Mouse (Mus musculus): ENCODE measurements around the gene Zfp82. TPM values are rescaled to one million over a fixed set of nuclear protein-coding genes. Genes with fewer than 3 reads are reported as not detected.
A peak's percentile ranks its signal among the peaks of the same experiment; 100 is the strongest.

Zfp82 gene
- polyA plus RNA-seq, 1 experiment: 0.81 TPM

DNA sequence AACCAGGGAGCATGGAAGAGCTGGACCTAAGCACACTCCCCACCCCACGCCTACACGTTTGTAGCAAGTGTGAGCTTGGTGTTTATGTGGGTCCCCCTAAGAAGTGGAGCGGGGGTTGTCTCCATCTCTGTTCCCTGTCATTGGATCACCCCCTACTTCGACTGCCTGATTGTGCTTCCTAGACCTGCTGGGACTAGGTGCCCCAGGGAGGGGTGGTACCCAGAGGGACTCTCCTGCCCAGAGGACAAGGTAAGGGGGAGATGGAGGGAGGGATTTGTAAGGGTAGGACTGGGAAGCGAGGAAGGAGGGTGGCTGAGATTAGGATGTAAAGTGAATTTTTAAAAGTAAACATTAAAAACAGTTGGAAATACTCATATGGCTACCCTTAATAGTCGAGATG is 16.7 kb upstream of the Zfp82 start:
- 35% methylated on average over 6 of the region's 6 CpGs for WGBS

DNA sequence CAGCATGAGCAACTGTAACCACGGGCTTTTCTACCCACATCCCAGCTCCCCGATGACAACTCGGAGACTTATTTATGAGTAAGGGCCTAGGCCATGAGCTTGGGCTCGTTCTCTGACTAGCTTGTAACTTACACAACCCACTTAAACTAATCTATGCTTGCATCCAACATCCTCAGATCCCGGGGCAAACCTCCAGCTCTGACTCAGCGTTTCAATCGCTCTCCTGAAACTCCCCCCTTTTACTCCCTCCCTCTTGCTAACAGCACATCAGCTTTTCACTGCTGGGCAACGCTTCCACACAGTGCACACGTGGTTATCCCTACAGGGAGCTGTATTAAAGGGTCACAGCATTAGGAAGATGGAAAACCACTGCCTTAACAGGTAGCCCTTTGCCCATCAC is 13.8 kb upstream of the Zfp82 start:
- no peaks in the 10 kb centered on the region for H3K27me3 ChIP-seq (ENCODE audit: control insufficient read depth, insufficient read depth, low read length)
- H3K4me3 ChIP-seq (ENCODE audit: extremely low read depth, insufficient read depth, insufficient read length): no peak overlapping the region
- no peak for DNase-seq (ENCODE audit: low read depth in 1 of 2, low spot score in 2 of 2)
- TF ChIP-seq CTCF (IDR thresholded peaks at IDR 0.05; ENCODE audit: extremely low read depth, insufficient read depth, insufficient read length, insufficient replicate concordance): no peak
- no peak for TF ChIP-seq POLR2A (IDR thresholded peaks at IDR 0.05; ENCODE audit: low read depth, low read length)
- no peak overlapping the region for H3K27ac ChIP-seq (ENCODE audit: insufficient read depth, low read length)
- H3K4me1 ChIP-seq (ENCODE audit: control insufficient read depth, insufficient read depth, insufficient read length): peaks cover 2% of the 10 kb centered on the region; the same call in 1 of the 2 replicates
- H3K36me3 ChIP-seq (ENCODE audit: control insufficient read depth, insufficient read depth, low read length): peaks cover 3% of the 10 kb centered on the region
- 62% methylated on average over 9 of the region's 9 CpGs for WGBS

More for the DNA sequence above, 16.7 kb upstream of the Zfp82 start:
- peaks cover 2% of the 10 kb centered on the region; the same call in 1 of the 2 replicates for H3K4me1 ChIP-seq (ENCODE audit: control insufficient read depth, insufficient read depth, insufficient read length)
- H3K27me3 ChIP-seq (ENCODE audit: control insufficient read depth, insufficient read depth, low read length): no peaks in the 10 kb centered on the region
- H3K36me3 ChIP-seq (ENCODE audit: control insufficient read depth, insufficient read depth, low read length): peaks cover 3% of the 10 kb centered on the region
- DNase-seq (ENCODE audit: low read depth in 1 of 2, low spot score in 2 of 2): no peak
- no peak overlapping the region for H3K27ac ChIP-seq (ENCODE audit: insufficient read depth, low read length)
- no peak for TF ChIP-seq POLR2A (IDR thresholded peaks at IDR 0.05; ENCODE audit: low read depth, low read length)
- TF ChIP-seq CTCF (IDR thresholded peaks at IDR 0.05; ENCODE audit: extremely low read depth, insufficient read depth, insufficient read length, insufficient replicate concordance): no peak
- no peak overlapping the region for H3K4me3 ChIP-seq (ENCODE audit: extremely low read depth, insufficient read depth, insufficient read length)

DNA sequence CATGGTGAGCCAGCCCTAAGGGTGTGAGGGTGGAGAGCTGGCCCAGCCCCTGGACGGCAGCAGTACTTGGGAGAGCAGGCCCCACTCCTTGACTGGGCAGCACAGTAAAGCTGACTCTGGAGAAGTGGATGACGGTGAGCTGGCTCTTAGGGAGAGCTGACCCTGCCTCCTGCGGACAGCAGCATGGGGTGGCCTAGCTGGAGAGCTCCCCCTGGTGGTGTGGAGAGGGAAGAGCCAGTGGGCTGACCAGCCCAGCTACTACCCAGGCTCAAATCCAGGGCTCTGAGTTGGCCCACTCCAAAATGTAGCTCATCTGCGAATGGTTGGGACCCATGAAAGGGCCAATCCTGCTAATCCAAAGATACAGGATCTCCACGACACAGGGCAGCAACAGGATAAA is 8.1 kb downstream of the Zfp82 start:
- TF ChIP-seq CTCF (IDR thresholded peaks at IDR 0.05; ENCODE audit: extremely low read depth, insufficient read depth, insufficient read length, insufficient replicate concordance) (no peak), POLR2A (IDR thresholded peaks at IDR 0.05; ENCODE audit: low read depth, low read length) (no peak)
- WGBS: 87% methylated on average over 5 of the region's 5 CpGs

DNA sequence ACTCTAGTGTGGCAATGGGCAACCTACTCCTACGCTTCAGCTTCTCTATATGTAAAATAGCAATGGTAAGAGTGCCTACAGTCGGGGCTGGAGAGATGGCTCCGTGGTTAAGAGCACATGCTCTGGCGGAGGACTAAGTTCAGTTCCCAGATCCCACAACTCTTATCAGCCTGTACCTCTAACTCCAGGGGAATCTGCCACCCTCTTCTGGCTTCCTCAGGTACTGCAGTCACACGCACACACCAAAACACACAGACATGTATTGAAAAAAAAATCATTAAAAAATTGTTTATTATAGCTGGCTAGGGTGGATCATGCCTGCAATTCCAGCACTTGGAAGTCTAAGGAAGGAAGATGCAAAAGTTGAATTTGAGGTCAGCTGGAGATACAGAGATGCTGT is 10.2 kb downstream of the Zfp82 start:
- Histone ChIP-seq H3K27me3 (ENCODE audit: control insufficient read depth, insufficient read depth, low read length) (no peaks in the 10 kb centered on the region), H3K4me1 (ENCODE audit: control insufficient read depth, insufficient read depth, insufficient read length) (no peaks in the 10 kb centered on the region), H3K4me3 (ENCODE audit: extremely low read depth, insufficient read depth, insufficient read length) (no peak overlapping the region), H3K36me3 (ENCODE audit: control insufficient read depth, insufficient read depth, low read length) (peaks cover 19% of the 10 kb centered on the region), H3K27ac (ENCODE audit: insufficient read depth, low read length) (no peak overlapping the region)
- DNase-seq (ENCODE audit: low read depth in 1 of 2, low spot score in 2 of 2): no peak
- TF ChIP-seq CTCF (IDR thresholded peaks at IDR 0.05; ENCODE audit: extremely low read depth, insufficient read depth, insufficient read length, insufficient replicate concordance) (no peak), POLR2A (IDR thresholded peaks at IDR 0.05; ENCODE audit: low read depth, low read length) (no peak)
- 90% methylated on average over 5 of the region's 5 CpGs for WGBS

More for the DNA sequence above, 8.1 kb downstream of the Zfp82 start:
- DNase-seq (ENCODE audit: low read depth in 1 of 2, low spot score in 2 of 2): no peak
- H3K4me1 ChIP-seq (ENCODE audit: control insufficient read depth, insufficient read depth, insufficient read length): no peaks in the 10 kb centered on the region
- no peak overlapping the region for H3K27ac ChIP-seq (ENCODE audit: insufficient read depth, low read length)
- no peak overlapping the region for H3K4me3 ChIP-seq (ENCODE audit: extremely low read depth, insufficient read depth, insufficient read length)
- no peaks in the 10 kb centered on the region for H3K27me3 ChIP-seq (ENCODE audit: control insufficient read depth, insufficient read depth, low read length)
- H3K36me3 ChIP-seq (ENCODE audit: control insufficient read depth, insufficient read depth, low read length): peaks cover 16% of the 10 kb centered on the region

DNA sequence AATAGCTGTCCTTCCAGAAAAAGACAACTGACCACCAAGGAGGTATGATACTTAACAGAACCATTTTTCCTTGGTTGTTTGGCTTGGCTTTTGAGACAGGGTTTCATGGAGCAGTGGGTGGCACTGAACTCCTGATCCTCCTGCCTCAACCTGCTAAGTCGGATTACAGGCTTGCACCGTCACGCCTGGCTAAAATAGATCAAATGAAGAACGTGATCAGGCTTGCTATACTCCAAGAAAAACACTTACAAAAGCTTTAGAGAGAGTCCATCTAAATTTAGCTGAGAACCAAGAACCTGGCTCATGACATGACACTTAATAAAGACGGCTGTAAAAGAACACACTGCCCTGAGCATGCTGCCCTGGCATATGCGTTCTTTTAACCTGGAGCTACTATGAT is 12.4 kb downstream of the Zfp82 start:
- H3K4me1 ChIP-seq (ENCODE audit: control insufficient read depth, insufficient read depth, insufficient read length): no peaks in the 10 kb centered on the region
- H3K27me3 ChIP-seq (ENCODE audit: control insufficient read depth, insufficient read depth, low read length): no peaks in the 10 kb centered on the region
- no peak overlapping the region for H3K4me3 ChIP-seq (ENCODE audit: extremely low read depth, insufficient read depth, insufficient read length)
- no peak for DNase-seq (ENCODE audit: low read depth in 1 of 2, low spot score in 2 of 2)
- 93% methylated on average over 6 of the region's 6 CpGs for WGBS
- H3K27ac ChIP-seq (ENCODE audit: insufficient read depth, low read length): no peak overlapping the region
- peaks cover 21% of the 10 kb centered on the region for H3K36me3 ChIP-seq (ENCODE audit: control insufficient read depth, insufficient read depth, low read length)
- TF ChIP-seq CTCF (IDR thresholded peaks at IDR 0.05; ENCODE audit: extremely low read depth, insufficient read depth, insufficient read length, insufficient replicate concordance) (no peak), POLR2A (IDR thresholded peaks at IDR 0.05; ENCODE audit: low read depth, low read length) (no peak)

DNA sequence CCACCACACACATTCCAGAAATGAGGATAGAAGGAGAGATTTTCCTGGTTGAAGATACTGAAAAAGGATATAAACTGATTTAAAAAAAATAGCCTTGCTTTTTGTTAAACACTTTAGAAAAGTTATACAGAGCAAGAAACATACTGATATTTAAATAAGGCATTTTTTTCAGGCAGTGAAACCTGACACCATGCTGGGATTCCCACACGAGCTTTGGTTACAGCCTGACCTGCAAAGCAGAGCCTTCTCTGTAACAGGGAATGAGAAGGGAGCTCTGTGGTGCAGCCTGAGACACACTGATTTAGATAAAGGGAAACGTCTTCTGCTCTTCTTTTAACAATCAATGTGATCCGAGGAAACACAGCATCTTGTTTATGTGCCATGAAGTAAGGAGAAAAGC is 19.1 kb downstream of the Zfp82 start:
- Histone ChIP-seq H3K4me1 (ENCODE audit: control insufficient read depth, insufficient read depth, insufficient read length) (no peaks in the 10 kb centered on the region), H3K27ac (ENCODE audit: insufficient read depth, low read length) (no peak overlapping the region), H3K4me3 (ENCODE audit: extremely low read depth, insufficient read depth, insufficient read length) (no peak overlapping the region), H3K27me3 (ENCODE audit: control insufficient read depth, insufficient read depth, low read length) (no peaks in the 10 kb centered on the region), H3K36me3 (ENCODE audit: control insufficient read depth, insufficient read depth, low read length) (peaks cover 5% of the 10 kb centered on the region)
- no peak for TF ChIP-seq CTCF (IDR thresholded peaks at IDR 0.05; ENCODE audit: extremely low read depth, insufficient read depth, insufficient read length, insufficient replicate concordance)
- no peak for TF ChIP-seq POLR2A (IDR thresholded peaks at IDR 0.05; ENCODE audit: low read depth, low read length)
- WGBS: 34% methylated on average over 3 of the region's 3 CpGs
- DNase-seq (ENCODE audit: low read depth in 1 of 2, low spot score in 2 of 2): no peak

DNA sequence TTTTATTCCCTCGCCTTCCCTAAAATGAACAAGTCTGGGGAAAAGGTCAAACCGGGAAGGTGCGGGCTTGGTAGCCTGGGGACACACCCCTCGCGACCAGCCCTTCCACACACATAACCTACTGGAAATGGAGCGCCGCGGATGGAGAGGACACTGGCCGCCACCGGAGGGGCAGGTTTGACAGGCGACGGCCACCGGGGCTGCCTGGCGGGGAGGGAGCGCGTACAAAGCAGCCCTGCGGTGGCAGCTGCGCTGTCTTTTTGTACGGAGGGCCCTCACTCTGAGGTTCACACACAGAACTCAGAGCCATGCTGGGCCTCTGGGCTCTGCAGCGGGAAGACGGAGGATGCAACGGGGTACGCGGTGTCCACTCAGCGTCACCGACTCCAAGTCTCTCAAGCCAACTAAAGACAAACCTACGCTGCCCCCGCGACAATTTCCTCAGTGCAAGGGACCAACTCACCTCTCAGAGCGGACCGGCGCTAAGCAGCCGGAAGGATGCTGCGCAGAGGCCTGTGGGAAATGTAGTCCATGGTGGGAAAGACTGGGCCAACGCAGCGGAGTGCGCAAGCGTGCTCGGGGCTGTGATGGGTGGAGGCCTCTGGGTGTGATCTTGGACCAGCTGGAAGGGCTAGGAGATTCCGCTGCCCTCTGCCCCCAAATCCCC is 21.7 kb downstream of the Zfp82 start, which contains the start of gene Zfp14:
TSS of gene Zfp14 (minus strand) at position 499 of the 667 bp plus-strand sequence.
- under 1% methylated on average over 40 of the region's 40 CpGs for WGBS
- TF ChIP-seq CTCF (IDR thresholded peaks at IDR 0.05; ENCODE audit: extremely low read depth, insufficient read depth, insufficient read length, insufficient replicate concordance): no peak
- peak; percentile 65 for TF ChIP-seq POLR2A (IDR thresholded peaks at IDR 0.05; ENCODE audit: low read depth, low read length)
- peak within 1 kb of the TSS; percentile 79 for H3K27ac ChIP-seq (ENCODE audit: insufficient read depth, low read length)
- no peaks in the 10 kb centered on the region for H3K27me3 ChIP-seq (ENCODE audit: control insufficient read depth, insufficient read depth, low read length)
- H3K4me1 ChIP-seq (ENCODE audit: control insufficient read depth, insufficient read depth, insufficient read length): no peaks in the 10 kb centered on the region
- H3K36me3 ChIP-seq (ENCODE audit: control insufficient read depth, insufficient read depth, low read length): no peaks in the 10 kb centered on the region
- peak within 1 kb of the TSS; percentile 91 for H3K4me3 ChIP-seq (ENCODE audit: extremely low read depth, insufficient read depth, insufficient read length)
- peak; percentile 55 to 93 for DNase-seq (ENCODE audit: low read depth in 1 of 2, low spot score in 2 of 2)
